Mouse (Mus musculus): ENCODE measurements at regions not wholly inside any gene's neighbourhood (a gene's known extent, or its start where the extent isn't known, plus 50 kb on each side); places are given as distances from the start of the nearest gene placed in this dataset.

DNA sequence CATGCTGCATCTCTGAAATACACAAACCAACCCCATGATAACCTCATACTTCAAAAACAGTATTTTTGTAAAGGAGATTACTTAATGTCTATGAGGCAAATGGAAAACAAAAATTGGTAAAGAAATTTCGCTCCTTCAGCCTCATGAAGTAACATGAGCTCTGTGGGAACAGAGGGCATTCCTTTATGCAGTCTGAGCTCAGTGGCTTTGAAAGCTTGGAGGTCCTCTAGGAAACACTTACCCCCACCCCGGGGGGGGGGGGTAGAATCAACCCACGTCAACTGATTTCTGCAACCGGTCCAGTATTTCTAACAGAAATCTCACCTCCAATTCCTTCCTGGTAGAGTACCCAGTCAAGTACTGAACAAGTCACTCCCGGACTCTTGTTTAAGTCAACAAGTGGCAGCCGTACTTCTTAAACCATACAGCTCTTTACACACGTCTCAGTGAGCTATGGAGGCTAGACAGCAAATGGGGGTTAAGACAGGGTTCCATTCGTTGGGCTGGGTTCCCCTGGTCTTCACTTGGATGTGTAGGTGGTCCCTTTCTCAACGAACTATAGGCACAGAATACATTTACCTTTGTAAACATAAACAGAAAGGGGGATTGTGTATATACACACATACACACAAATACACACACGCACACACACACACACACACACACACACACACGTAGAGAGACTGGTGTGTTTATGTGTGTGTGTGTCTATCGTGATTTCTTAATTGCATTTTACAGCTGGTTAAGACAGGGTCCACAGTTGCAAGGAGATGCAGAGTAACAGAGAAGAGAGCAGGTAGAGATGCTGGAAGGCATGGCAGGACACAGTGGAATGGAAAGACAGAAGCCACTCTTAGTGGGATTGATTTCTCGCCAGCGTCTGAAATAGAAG, 63.6 kb upstream of the Otx2 start:
- CTCF ChIA-PET = interaction anchor here in 1 of 4 experiments (0.6 kb wide), 1 partner anchor 10 kb away, joined by 3 read pairs; no protein-coding TSS in a partner anchor
- POLR2A ChIA-PET = interaction anchor here in 2 of 4 experiments (0.5 to 0.7 kb wide), 3 partner anchors 28 to 1228 kb away, joined by 3 to 7 read pairs (median 5); no protein-coding TSS in a partner anchor

DNA sequence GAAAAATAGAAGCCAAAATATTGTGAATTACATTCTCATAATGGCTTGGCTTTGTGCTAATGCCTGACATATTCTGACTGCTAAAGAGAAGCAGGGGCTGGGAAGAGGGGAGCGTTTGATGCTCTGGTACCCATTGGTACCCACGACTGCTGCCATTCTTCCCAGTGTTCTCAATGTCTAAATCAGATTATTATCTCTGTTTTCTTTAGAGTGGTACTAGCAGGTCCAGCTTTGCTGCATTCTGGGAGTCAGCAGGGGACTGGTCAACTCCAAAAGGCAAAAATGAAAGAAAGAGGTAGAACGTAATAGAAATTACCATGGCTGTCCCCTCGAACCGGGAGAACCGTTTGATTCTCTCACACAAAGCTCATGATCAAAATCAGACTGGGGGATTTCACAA, 62.6 kb upstream of the Otx2 start:
- POLR2A ChIA-PET = no interaction called here

DNA sequence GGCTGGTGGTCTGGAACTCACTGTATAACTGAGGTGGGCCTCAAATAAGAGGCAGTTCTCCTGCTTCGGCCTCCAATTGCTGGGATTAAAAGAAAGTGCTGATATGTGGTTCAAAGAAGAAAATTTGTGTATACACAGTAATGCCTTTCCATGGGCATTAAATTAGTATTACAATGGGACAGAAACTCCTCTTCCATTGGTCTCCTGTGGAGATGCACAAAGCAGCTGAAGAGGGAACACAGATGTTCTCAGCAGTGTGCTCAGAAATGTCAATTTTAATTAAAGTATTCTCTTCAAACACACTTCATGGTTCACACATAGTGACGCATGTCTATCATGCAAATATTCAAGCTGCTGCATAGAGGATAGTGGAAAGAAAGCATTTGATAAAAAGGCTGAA, 56.4 kb upstream of the Otx2 start:
- POLR2A ChIA-PET = interaction anchor here in 1 of 4 experiments (0.6 to 1.0 kb wide), 2 partner anchors 33 to 75 kb away, joined by 3 read pairs; no protein-coding TSS in a partner anchor
- CTCF ChIA-PET = interaction anchor here in 2 of 4 experiments (0.5 to 0.6 kb wide), 2 partner anchors 147 to 1393 kb away, joined by 3 to 4 read pairs; no protein-coding TSS in a partner anchor

More for the DNA sequence above, 62.6 kb upstream of the Otx2 start:
- CTCF ChIA-PET = no interaction called here

Measured in embryonic stem cell, embryonic (primary cell).